Mouse (Mus musculus) limb, embryonic 13.5 days (tissue): ENCODE measurements around the gene Itprip. TPM values are rescaled to one million over a fixed set of nuclear protein-coding genes. Genes with fewer than 3 reads are reported as not detected.

Experiments
- ATAC-seq: fragments of 200-750 bp; cut with Nextera tagmentation; 2 replicates; pipeline ENCODE4 v1.8.0; 2017; ENCODE audit warnings: low read depth, moderate number of reproducible peaks, moderate TSS enrichment; ENCODE audit not compliant: low FRiP score
- H3K27ac ChIP-seq: fragments of 300-500 bp; sonication (generic); 2 replicates; pipeline ENCODE4 v1.5.1; 2015; ENCODE audit warnings: inconsistent platforms, mild to moderate bottlenecking, moderate library complexity
- H3K27me3 ChIP-seq: fragments of 300-500 bp; sonication (generic); 2 replicates; pipeline ENCODE4 v1.6.1; 2015; ENCODE audit warnings: mild to moderate bottlenecking, inconsistent platforms
- H3K36me3 ChIP-seq: fragments of 300-500 bp; sonication (generic); 2 replicates; pipeline ENCODE4 v1.6.1; 2015; ENCODE audit warnings: inconsistent platforms, mild to moderate bottlenecking, moderate library complexity
- H3K4me1 ChIP-seq: fragments of 300-500 bp; sonication (generic); 2 replicates; pipeline ENCODE4 v1.6.1; 2015; ENCODE audit warnings: inconsistent platforms
- H3K4me2 ChIP-seq: fragments of 300-500 bp; sonication (generic); replicated peaks from 2 replicates; pipeline ENCODE4 v1.6.1; 2015; ENCODE audit warnings: inconsistent platforms, mild to moderate bottlenecking, moderate library complexity
- H3K4me3 ChIP-seq: fragments of 300-500 bp; sonication (generic); 2 replicates; pipeline ENCODE4 v1.5.1; 2015; ENCODE audit warnings: moderate library complexity, mild to moderate bottlenecking, inconsistent platforms
- H3K9ac ChIP-seq: fragments of 300-500 bp; sonication (generic); 2 replicates; pipeline ENCODE4 v1.6.1; 2015; ENCODE audit warnings: mild to moderate bottlenecking, inconsistent platforms
- H3K9me3 ChIP-seq: fragments of 300-500 bp; sonication (generic); 2 replicates; pipeline ENCODE4 v1.6.1; 2016; ENCODE audit warnings: inconsistent platforms
- WGBS: fragments of 180-500 bp; shearing (Covaris S2); methylation state at CpG from one replicate; pipeline ENCODE4 v1.1.7; 2015; 5-methylcytosine and 5-hydroxymethylcytosine counted together
- polyA plus RNA-seq: library from polyadenylated mRNA; unstranded; fragments of >200 nt; fragmentation: Nextera tagmentation; extraction: Ambion mirVana; gene quantifications from 2 replicates; pipeline ENCODE4 v1.2.1, GENCODE M21; 2015

Gene Itprip
- polyA plus RNA-seq, 1 experiment from 2014 or later = 26.6 TPM

- H3K27me3 ChIP-seq = no peaks in the 10 kb centered on the region
- H3K36me3 ChIP-seq = peaks cover 34% of the 10 kb centered on the region
- 83% methylated on average over 4 of the region's 4 CpGs for WGBS
- H3K9ac ChIP-seq = no peak overlapping the region
- H3K4me2 ChIP-seq = no peak overlapping the region
- peaks cover 57% of the 10 kb centered on the region for H3K4me1 ChIP-seq
- H3K4me3 ChIP-seq = no peak overlapping the region
- H3K27ac ChIP-seq = peak overlapping the region; percentile 22; the same call in 1 of the 2 replicates
- H3K9me3 ChIP-seq = no peaks in the 10 kb centered on the region
- no peak for ATAC-seq
Measured at GRCm38 (mm10) chr19:47910751-47911150, 8.3 kb downstream of the Itprip start.

DNA sequence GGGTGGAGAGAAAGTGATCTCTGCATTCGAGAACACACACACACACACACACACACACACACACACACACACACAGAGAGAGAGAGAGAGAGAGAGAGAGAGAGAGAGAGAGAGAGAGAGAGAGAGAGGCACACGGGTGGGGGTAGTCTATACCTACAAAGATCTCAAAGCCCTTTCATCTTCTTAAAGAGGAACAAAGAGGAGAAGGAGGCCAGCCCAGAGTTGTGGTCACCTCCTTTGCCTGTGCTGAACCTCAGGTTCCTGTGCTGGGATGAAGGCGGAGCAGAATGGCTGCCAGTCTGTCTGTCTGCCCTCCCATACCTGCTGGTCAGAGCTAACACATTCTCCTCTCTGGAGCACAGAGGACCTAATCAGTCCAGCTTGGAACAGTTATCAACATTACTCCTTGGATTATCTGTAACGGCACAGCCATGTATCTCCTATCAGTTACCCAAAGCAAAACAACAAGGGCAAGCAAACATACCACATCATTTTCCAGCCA is 8.9 kb downstream of the Itprip start:
- peak overlapping the region; percentile 62 for H3K4me2 ChIP-seq
- H3K9me3 ChIP-seq = no peaks in the 10 kb centered on the region
- H3K4me3 ChIP-seq = peak overlapping the region; percentile 38
- H3K4me1 ChIP-seq = peaks cover 58% of the 10 kb centered on the region
- peak overlapping the region; percentile 89; the same call in 1 of the 2 replicates for H3K27ac ChIP-seq
- 39% methylated on average over 4 of the region's 4 CpGs for WGBS
- peak overlapping the region; percentile 77 for H3K9ac ChIP-seq
- no peak for ATAC-seq
- H3K27me3 ChIP-seq = no peaks in the 10 kb centered on the region
- H3K36me3 ChIP-seq = peaks cover 34% of the 10 kb centered on the region

- 2% methylated on average over 10 of the region's 10 CpGs for WGBS
- peak; percentile 58; the same call in 1 of the 2 replicates for ATAC-seq
Measured at GRCm38 (mm10) chr19:47909387-47910116, 9.5 kb downstream of the Itprip start.

DNA sequence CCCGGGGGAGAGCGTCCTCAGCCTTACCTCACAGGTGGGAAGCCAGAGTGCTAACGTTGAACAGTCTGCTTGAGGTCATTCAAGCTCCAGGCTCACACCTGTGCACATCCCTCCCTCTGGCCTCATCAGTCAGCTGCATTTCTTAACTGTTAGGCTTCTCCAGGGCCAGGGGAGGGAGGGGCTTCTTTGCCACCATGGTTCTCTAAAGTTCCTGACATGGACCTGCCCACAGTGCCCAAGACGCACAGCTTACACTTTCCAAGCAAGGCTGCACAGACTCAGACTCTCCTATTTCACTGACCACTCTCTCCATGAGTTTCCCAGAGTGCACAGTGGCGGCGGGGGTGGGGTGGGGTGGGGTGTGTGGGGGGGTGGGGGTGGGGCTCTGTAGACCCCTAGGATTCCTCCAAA is 10.1 kb downstream of the Itprip start:
- peak overlapping the region; percentile 77; the same call in 1 of the 2 replicates for H3K9ac ChIP-seq
- peaks cover 57% of the 10 kb centered on the region for H3K4me1 ChIP-seq
- peak overlapping the region; percentile 38; the same call in 1 of the 2 replicates for H3K4me3 ChIP-seq
- WGBS = 19% methylated on average over 6 of the region's 6 CpGs
- H3K4me2 ChIP-seq = peak overlapping the region; percentile 62
- peak; percentile 35; the same call in 1 of the 2 replicates for ATAC-seq
- H3K27me3 ChIP-seq = no peaks in the 10 kb centered on the region
- no peaks in the 10 kb centered on the region for H3K9me3 ChIP-seq
- peaks cover 34% of the 10 kb centered on the region for H3K36me3 ChIP-seq
- H3K27ac ChIP-seq = peak overlapping the region; percentile 89; the same call in 1 of the 2 replicates

More at GRCm38 (mm10) chr19:47909387-47910116, 9.5 kb downstream of the Itprip start:
- Histone ChIP-seq H3K27ac (peak overlapping the region; percentile 89), H3K4me1 (peaks cover 60% of the 10 kb centered on the region), H3K9ac (peak overlapping the region; percentile 77), H3K4me2 (peak overlapping the region; percentile 62), H3K4me3 (peak overlapping the region; percentile 38), H3K36me3 (peaks cover 38% of the 10 kb centered on the region), H3K27me3 (no peaks in the 10 kb centered on the region), H3K9me3 (no peaks in the 10 kb centered on the region)

- no peak overlapping the region for H3K27ac ChIP-seq
- H3K27me3 ChIP-seq = no peaks in the 10 kb centered on the region
- ATAC-seq = no peak
- H3K4me3 ChIP-seq = no peak overlapping the region
- H3K36me3 ChIP-seq = peaks cover 31% of the 10 kb centered on the region
- H3K9ac ChIP-seq = no peak overlapping the region
- H3K4me2 ChIP-seq = no peak overlapping the region
- H3K9me3 ChIP-seq = no peaks in the 10 kb centered on the region
- H3K4me1 ChIP-seq = peaks cover 63% of the 10 kb centered on the region
- 91% methylated on average over 9 of the region's 9 CpGs for WGBS
Measured at GRCm38 (mm10) chr19:47907596-47907995, 11.5 kb downstream of the Itprip start.

- no peak for ATAC-seq
- Histone ChIP-seq H3K27me3 (no peaks in the 10 kb centered on the region), H3K27ac (no peak overlapping the region), H3K4me3 (no peak overlapping the region), H3K36me3 (peaks cover 24% of the 10 kb centered on the region), H3K4me1 (peaks cover 70% of the 10 kb centered on the region), H3K9ac (no peak overlapping the region), H3K4me2 (no peak overlapping the region), H3K9me3 (no peaks in the 10 kb centered on the region)
- 85% methylated on average over 5 of the region's 5 CpGs for WGBS
Measured at GRCm38 (mm10) chr19:47905603-47906002, 13.5 kb downstream of the Itprip start.

- Histone ChIP-seq H3K36me3 (peaks cover 27% of the 10 kb centered on the region), H3K9me3 (no peaks in the 10 kb centered on the region), H3K27ac (no peak overlapping the region; the same call in 1 of the 2 replicates), H3K4me3 (no peak overlapping the region), H3K9ac (no peak overlapping the region), H3K4me2 (no peak overlapping the region), H3K27me3 (no peaks in the 10 kb centered on the region), H3K4me1 (peaks cover 67% of the 10 kb centered on the region)
- WGBS = 79% methylated on average over 4 of the region's 4 CpGs
- ATAC-seq = no peak
Measured at GRCm38 (mm10) chr19:47905081-47905480, 14.0 kb downstream of the Itprip start.

- 54% methylated on average over 4 of the region's 4 CpGs for WGBS
- Histone ChIP-seq H3K9ac (no peak overlapping the region), H3K4me1 (peaks cover 53% of the 10 kb centered on the region), H3K4me3 (no peak overlapping the region), H3K27me3 (no peaks in the 10 kb centered on the region), H3K36me3 (peaks cover 29% of the 10 kb centered on the region), H3K4me2 (no peak overlapping the region), H3K9me3 (no peaks in the 10 kb centered on the region), H3K27ac (no peak overlapping the region)
- ATAC-seq = no peak
Measured at GRCm38 (mm10) chr19:47903679-47904078, 15.4 kb downstream of the Itprip start.

- peaks cover 37% of the 10 kb centered on the region for H3K36me3 ChIP-seq
- no peak overlapping the region for H3K9ac ChIP-seq
- H3K9me3 ChIP-seq = no peaks in the 10 kb centered on the region
- no peaks in the 10 kb centered on the region for H3K27me3 ChIP-seq
- H3K4me2 ChIP-seq = peak overlapping the region; percentile 25; the same call in 1 of the 2 replicates
- no peak overlapping the region for H3K4me3 ChIP-seq
- WGBS = 39% methylated on average over 13 of the region's 13 CpGs
- peak overlapping the region; percentile 61; the same call in 1 of the 2 replicates for H3K27ac ChIP-seq
- peak; percentile 24; the same call in 1 of the 2 replicates for ATAC-seq
- H3K4me1 ChIP-seq = peaks cover 47% of the 10 kb centered on the region
Measured at GRCm38 (mm10) chr19:47902316-47903201, 16.5 kb downstream of the Itprip start.

- H3K27me3 ChIP-seq = no peaks in the 10 kb centered on the region
- peaks cover 45% of the 10 kb centered on the region for H3K4me1 ChIP-seq
- H3K9me3 ChIP-seq = no peaks in the 10 kb centered on the region
- no peak overlapping the region for H3K4me2 ChIP-seq
- H3K36me3 ChIP-seq = peaks cover 51% of the 10 kb centered on the region
- no peak overlapping the region for H3K4me3 ChIP-seq
- ATAC-seq = no peak
- H3K27ac ChIP-seq = peak overlapping the region; percentile 10; the same call in 1 of the 2 replicates
- H3K9ac ChIP-seq = no peak overlapping the region
- 82% methylated on average over 10 of the region's 10 CpGs for WGBS
Measured at GRCm38 (mm10) chr19:47900558-47900957, 18.5 kb downstream of the Itprip start.

- no peaks in the 10 kb centered on the region for H3K27me3 ChIP-seq
- no peaks in the 10 kb centered on the region for H3K9me3 ChIP-seq
- 64% methylated on average over 6 of the region's 6 CpGs for WGBS
- H3K27ac ChIP-seq = peak overlapping the region; percentile 10; the same call in 1 of the 2 replicates
- no peak for ATAC-seq
- no peak overlapping the region for H3K4me3 ChIP-seq
- no peak overlapping the region for H3K4me2 ChIP-seq
- H3K9ac ChIP-seq = no peak overlapping the region
- peaks cover 56% of the 10 kb centered on the region for H3K36me3 ChIP-seq
- H3K4me1 ChIP-seq = peaks cover 40% of the 10 kb centered on the region
Measured at GRCm38 (mm10) chr19:47900012-47900411, 19.1 kb downstream of the Itprip start.
